Comparison of ENCODE assay signal across 8 mouse cellular contexts in the genomic region with DNA sequence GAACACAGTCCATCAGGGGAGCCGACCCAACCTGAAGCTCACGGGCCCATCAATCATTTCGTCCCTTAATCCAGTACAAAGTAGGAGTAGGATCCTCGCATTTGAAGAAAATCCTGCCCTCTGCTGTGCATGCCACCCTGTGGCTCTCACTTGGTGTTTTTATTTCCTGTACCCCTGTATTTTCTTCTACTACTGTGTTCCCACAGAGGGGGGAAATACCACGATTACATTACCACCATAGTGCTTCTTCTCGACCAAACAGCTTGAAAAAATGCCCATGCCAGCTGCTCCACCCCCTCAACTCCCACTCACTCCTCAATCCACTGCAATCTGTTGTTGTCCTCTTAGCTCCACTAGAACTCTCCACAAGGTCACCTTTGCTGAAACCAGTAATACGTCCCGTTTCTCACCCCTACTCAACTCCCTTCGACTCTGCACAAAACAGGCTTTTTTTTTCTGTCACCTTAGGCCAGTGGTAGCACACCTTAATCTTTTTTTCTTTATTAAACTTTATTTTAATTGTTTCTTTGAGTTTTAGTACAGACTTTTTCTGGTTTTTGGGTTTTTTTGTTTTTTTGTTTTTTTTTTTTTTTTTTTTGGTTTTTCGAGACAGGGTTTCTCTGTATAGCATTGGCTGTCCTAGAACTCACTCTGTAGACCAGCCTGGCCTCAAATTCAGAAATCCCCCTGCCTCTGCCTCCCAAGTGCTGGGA. TPM values are rescaled to one million over a fixed set of nuclear protein-coding genes. Genes with fewer than 3 reads are reported as not detected.
DNase-seq lines count a peak whose midpoint lies in the region; ATAC-seq lines count a peak whose summit lies in the region.

No protein-coding gene starts in this region.

- peak overlapping the region; percentile 100 for H3K27ac ChIP-seq in heart, embryonic 13.5 days (replicated peaks)
- H3K27ac ChIP-seq in hindbrain, embryonic 11.5 days (ENCODE audit: low read depth, low read length), result peak overlapping the region; percentile 100
- peak overlapping the region; percentile 99 for H3K27ac ChIP-seq in midbrain, embryonic 10.5 days (replicated peaks)

- peaks cover 24% of the 10 kb centered on the region for H3K36me3 ChIP-seq in heart, embryonic 13.5 days
- H3K36me3 ChIP-seq in hindbrain, embryonic 11.5 days (ENCODE audit: control insufficient read depth, insufficient read depth, low read length), result peaks cover 8% of the 10 kb centered on the region
- peaks cover 27% of the 10 kb centered on the region for H3K36me3 ChIP-seq in midbrain, embryonic 10.5 days

- peak overlapping the region; percentile 95; the same call in 1 of the 2 replicates for H3K4me3 ChIP-seq in heart, embryonic 13.5 days
- peak overlapping the region; percentile 94 for H3K4me3 ChIP-seq in hindbrain, embryonic 11.5 days (ENCODE audit: low read depth, low read length)
- H3K4me3 ChIP-seq in midbrain, embryonic 10.5 days, result peak overlapping the region; percentile 72; the same call in 1 of the 2 replicates

- DNase-seq in heart, postnatal 25 days (ENCODE audit: low spot score), result no peak
- DNase-seq in 3134 (ENCODE audit: extremely low read depth, insufficient read length, low spot score) (peak; percentile 63), MN1 (ENCODE audit: low spot score) (peak; percentile 71)
- DNase-seq in hindbrain, embryonic 11.5 days (ENCODE audit: low spot score), result no peak
- DNase-seq in midbrain, embryonic 10.5 days (ENCODE audit: low spot score), result no peak
- peak; percentile 28 to 48 for DNase-seq in thymus, postnatal 36 days
- DNase-seq in cerebellum, postnatal 36 days, result no peak

- no peak for ATAC-seq in heart, embryonic 13.5 days (ENCODE audit: extremely low read depth, insufficient number of reproducible peaks, low FRiP score, low TSS enrichment)
- ATAC-seq in hindbrain, embryonic 11.5 days (ENCODE audit: low FRiP score), result no peak

- peak overlapping the region; percentile 78 for H3K4me2 ChIP-seq in heart, embryonic 13.5 days
- peak overlapping the region; percentile 12; the same call in 1 of the 2 replicates for H3K4me2 ChIP-seq in hindbrain, embryonic 11.5 days (replicated peaks; ENCODE audit: low read depth, low read length)

- intact Hi-C loops in heart, postnatal 25 days (cut with DNase I), result no loop called here

- H3K27me3 ChIP-seq in heart, embryonic 13.5 days (replicated peaks), result no peaks in the 10 kb centered on the region
- H3K27me3 ChIP-seq in hindbrain, embryonic 11.5 days (ENCODE audit: control insufficient read depth, insufficient read depth, low read length), result no peaks in the 10 kb centered on the region
- H3K27me3 ChIP-seq in midbrain, embryonic 10.5 days (ENCODE audit: low read depth, poor library complexity, severe bottlenecking), result no peaks in the 10 kb centered on the region

- no peak overlapping the region for H3K9ac ChIP-seq in heart, embryonic 13.5 days
- H3K9ac ChIP-seq in hindbrain, embryonic 11.5 days (ENCODE audit: low read depth, low read length), result peak overlapping the region; percentile 97; the same call in 1 of the 2 replicates

- peaks cover 22% of the 10 kb centered on the region for H3K4me1 ChIP-seq in heart, embryonic 13.5 days
- no peaks in the 10 kb centered on the region for H3K4me1 ChIP-seq in hindbrain, embryonic 11.5 days (replicated peaks; ENCODE audit: control insufficient read depth, insufficient read depth, low read length)
- H3K4me1 ChIP-seq in midbrain, embryonic 10.5 days, result peaks cover 25% of the 10 kb centered on the region

- WGBS in heart, embryonic 13.5 days, result 89% methylated on average over 10 of the region's 10 CpGs
- 84% methylated on average over 10 of the region's 10 CpGs for WGBS in hindbrain, embryonic 11.5 days
- 90% methylated on average over 10 of the region's 10 CpGs for WGBS in midbrain, embryonic 10.5 days

- H3K9me3 ChIP-seq in heart, embryonic 13.5 days, result no peaks in the 10 kb centered on the region
- H3K9me3 ChIP-seq in hindbrain, embryonic 11.5 days (ENCODE audit: control insufficient read depth, low read length), result no peaks in the 10 kb centered on the region
- H3K9me3 ChIP-seq in midbrain, embryonic 10.5 days (replicated peaks), result no peaks in the 10 kb centered on the region

RNA-seq across cellular contexts. Expression of a gene that starts 0.9 kb away (rescaled TPM):
- polyA plus RNA-seq in heart, embryonic 13.5 days (2015; fragmentation: Nextera tagmentation; extraction: Ambion mirVana), result 606 and 657 TPM in 2 replicates
- total RNA-seq in heart, postnatal 25 days (2021), result 100 to 1,000 TPM; 165 to 177 TPM
- polyA plus RNA-seq in hindbrain, embryonic 11.5 days (2014; fragmentation: Nextera tagmentation; extraction: Ambion mirVana), result 1,523 and 1,527 TPM in 2 replicates
- 1,440 and 1,519 TPM in 2 replicates for polyA plus RNA-seq in midbrain, embryonic 10.5 days (2016; fragmentation: Nextera tagmentation; extraction: Ambion mirVana)

RNA-seq across cellular contexts. Expression of a gene that starts 22.8 kb away (rescaled TPM):
- polyA plus RNA-seq in heart, embryonic 13.5 days (2015; fragmentation: Nextera tagmentation; extraction: Ambion mirVana), result 432 and 502 TPM in 2 replicates
- total RNA-seq in heart, postnatal 25 days (2021), result 100 to 1,000 TPM; 121 to 135 TPM
- polyA plus RNA-seq in hindbrain, embryonic 11.5 days (2014; fragmentation: Nextera tagmentation; extraction: Ambion mirVana), result 990 and 1,006 TPM in 2 replicates
- polyA plus RNA-seq in midbrain, embryonic 10.5 days (2016; fragmentation: Nextera tagmentation; extraction: Ambion mirVana), result 780 and 877 TPM in 2 replicates

RNA-seq across cellular contexts. Expression of a gene that starts 27.2 kb away (rescaled TPM):
- polyA plus RNA-seq in heart, embryonic 13.5 days (2015; fragmentation: Nextera tagmentation; extraction: Ambion mirVana), result 111 and 113 TPM in 2 replicates
- total RNA-seq in heart, postnatal 25 days (2021), result 10 to 100 TPM; 20.4 to 25.1 TPM
- 156 and 175 TPM in 2 replicates for polyA plus RNA-seq in hindbrain, embryonic 11.5 days (2014; fragmentation: Nextera tagmentation; extraction: Ambion mirVana)
- polyA plus RNA-seq in midbrain, embryonic 10.5 days (2016; fragmentation: Nextera tagmentation; extraction: Ambion mirVana), result 229 and 265 TPM in 2 replicates

RNA-seq across cellular contexts. Expression of a gene that starts 45.4 kb away (rescaled TPM):
- polyA plus RNA-seq in heart, embryonic 13.5 days (2015; fragmentation: Nextera tagmentation; extraction: Ambion mirVana), result 57.0 and 59.4 TPM in 2 replicates
- total RNA-seq in heart, postnatal 25 days (2021), result 10 to 100 TPM; 13.9 to 14.9 TPM
- 75.8 and 84.6 TPM in 2 replicates for polyA plus RNA-seq in hindbrain, embryonic 11.5 days (2014; fragmentation: Nextera tagmentation; extraction: Ambion mirVana)
- 87.7 and 89.7 TPM in 2 replicates for polyA plus RNA-seq in midbrain, embryonic 10.5 days (2016; fragmentation: Nextera tagmentation; extraction: Ambion mirVana)

Comparison
In these comparisons a context has a peak if more than half of its experiments do, and no peak if none do; other contexts are left out.
1. DNase-seq: peak in 3134 (single experiment), MN1 (single experiment) and thymus, postnatal 36 days (2 of 2); none in heart, postnatal 25 days (single experiment), hindbrain, embryonic 11.5 days (single experiment), midbrain, embryonic 10.5 days (single experiment) and cerebellum, postnatal 36 days (0 of 2).
2. Peak in every context shown above with its lines, with median percentiles within 50 percentile points of each other: H3K27ac ChIP-seq and H3K4me3 ChIP-seq.